Mouse (Mus musculus) lung, adult 2 months (tissue): ENCODE data around the gene Ndufs2. TPM values are rescaled to one million over a fixed set of nuclear protein-coding genes. Genes with fewer than 3 reads are reported as not detected.

Experiments used
- DNase-seq: peaks from one replicate; pipeline ENCODE4 v3.0.0; 2022
- H3K4me1 ChIP-seq: fragments of 200-500 bp; 2 replicates; pipeline ENCODE4 v1.6.1; 2011; ENCODE audit warnings: low read length; ENCODE audit not compliant: control insufficient read depth, insufficient read depth
- H3K4me3 ChIP-seq: fragments of 200-500 bp; replicated peaks from 2 replicates; pipeline ENCODE3; 2011; ENCODE audit warnings: low read depth, mild to moderate bottlenecking, control low read depth, low read length; ENCODE audit errors: extremely low read depth
- CTCF ChIP-seq: fragments of 200-500 bp; IDR thresholded peaks from 2 replicates; pipeline ENCODE4 v1.5.1; 2011; ENCODE audit warnings: mild to moderate bottlenecking, low read length, control low read depth; ENCODE audit not compliant: insufficient read depth
- POLR2A ChIP-seq: fragments of 200-500 bp; IDR thresholded peaks from 2 replicates; pipeline ENCODE4 v1.6.1; 2011; ENCODE audit warnings: low read depth, mild to moderate bottlenecking, control low read depth, low read length, borderline replicate concordance; ENCODE audit errors: extremely low read depth
- WGBS: fragments of 180-500 bp; shearing (Covaris S2); methylation state at CpG from one replicate; pipeline ENCODE4 v1.1.7; 2018; 5-methylcytosine and 5-hydroxymethylcytosine counted together
- polyA plus RNA-seq: library from polyadenylated mRNA; depleted of rRNA; stranded (reverse); fragments of >200 nt; gene quantifications from 2 replicates; pipeline ENCODE4 v1.2.3, GENCODE M21; 2012

Gene Ndufs2
- polyA plus RNA-seq, 1 experiment = 118 TPM

- no peak for DNase-seq
- H3K4me1 ChIP-seq = peaks cover 7% of the 10 kb centered on the region
- no peak overlapping the region for H3K4me3 ChIP-seq
- TF ChIP-seq CTCF (no peak), POLR2A (no peak)
- WGBS = 88% methylated on average over 19 of the region's 19 CpGs
Measured at GRCm38 (mm10) chr1:171286517-171286916, 35.3 kb upstream of the Ndufs2 start.

DNA sequence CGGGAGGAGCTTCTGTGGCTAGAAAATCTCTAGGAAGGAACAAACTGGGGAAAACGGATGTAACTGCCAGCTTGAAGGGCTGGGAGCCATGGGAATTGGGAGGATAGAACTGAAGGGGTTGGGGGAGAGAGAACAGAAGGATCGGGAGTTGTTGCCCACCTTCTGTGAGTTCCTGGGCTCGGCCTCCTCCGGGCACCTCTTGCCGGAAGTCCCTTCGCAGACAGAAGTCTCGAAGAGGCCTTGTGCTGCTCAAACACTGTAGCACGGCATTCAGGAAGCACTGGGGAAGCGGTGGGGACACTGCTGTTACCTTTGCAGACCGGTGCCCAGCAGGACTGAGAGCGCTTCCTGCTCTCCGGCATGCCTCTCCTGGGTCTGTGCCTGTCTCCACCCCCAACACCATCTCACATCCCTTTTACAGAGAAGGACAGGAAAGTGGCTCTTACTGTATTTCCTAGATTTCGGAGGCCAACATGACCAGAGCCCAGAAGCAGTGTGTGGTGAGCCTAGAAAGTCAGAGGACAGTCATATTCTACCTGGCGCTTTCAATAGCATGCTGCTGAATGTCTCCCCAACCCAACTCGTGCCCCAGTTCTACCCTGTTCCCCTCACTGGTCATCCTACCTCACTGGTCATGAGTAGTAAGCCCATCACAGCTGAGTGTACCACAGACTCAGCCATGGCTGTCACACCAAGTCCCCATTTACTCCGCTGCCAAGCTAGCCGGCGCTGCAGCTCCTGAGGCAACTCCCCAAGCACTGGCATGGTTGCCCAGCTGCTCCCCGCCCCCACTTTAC is 34.1 kb upstream of the Ndufs2 start:
- DNase-seq = no peak
- WGBS = 75% methylated on average over 20 of the region's 20 CpGs
- no peak for TF ChIP-seq CTCF
- no peak for TF ChIP-seq POLR2A
- Histone ChIP-seq H3K4me1 (peaks cover 9% of the 10 kb centered on the region), H3K4me3 (no peak overlapping the region)

DNA sequence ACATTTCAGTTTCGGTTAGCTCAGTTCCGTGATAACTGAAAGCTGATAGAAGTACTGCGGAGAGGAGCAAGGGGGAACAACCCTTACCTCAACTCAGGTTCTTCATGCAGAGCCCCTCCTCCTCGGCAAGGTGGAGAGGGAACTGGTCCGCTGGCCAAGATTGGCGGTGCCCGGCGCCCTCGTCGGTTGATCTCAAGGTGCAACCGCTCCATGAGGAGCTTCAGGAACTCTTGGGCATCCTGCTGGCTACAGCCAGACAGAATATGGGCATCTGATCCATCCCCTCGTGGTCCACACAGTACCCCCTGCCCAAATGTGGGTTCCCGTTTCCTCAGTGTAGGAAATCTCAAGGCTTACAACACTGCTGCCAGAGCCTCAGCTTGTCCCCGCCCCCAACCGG is 33.3 kb upstream of the Ndufs2 start:
- TF ChIP-seq CTCF = no peak
- TF ChIP-seq POLR2A = no peak
- Histone ChIP-seq H3K4me1 (peaks cover 13% of the 10 kb centered on the region), H3K4me3 (no peak overlapping the region)
- WGBS = 86% methylated on average over 15 of the region's 15 CpGs
- no peak for DNase-seq

- DNase-seq = no peak
- TF ChIP-seq CTCF (no peak), POLR2A (no peak)
- WGBS = 88% methylated on average over 18 of the region's 18 CpGs
- Histone ChIP-seq H3K4me1 (peaks cover 13% of the 10 kb centered on the region), H3K4me3 (no peak overlapping the region)
Measured at GRCm38 (mm10) chr1:171283188-171284160, 32.3 kb upstream of the Ndufs2 start.

- no peak overlapping the region for H3K4me3 ChIP-seq
- no peak for DNase-seq
- 67% methylated on average over 18 of the region's 18 CpGs for WGBS
Measured at GRCm38 (mm10) chr1:171282086-171282805, 31.1 kb upstream of the Ndufs2 start.

DNA sequence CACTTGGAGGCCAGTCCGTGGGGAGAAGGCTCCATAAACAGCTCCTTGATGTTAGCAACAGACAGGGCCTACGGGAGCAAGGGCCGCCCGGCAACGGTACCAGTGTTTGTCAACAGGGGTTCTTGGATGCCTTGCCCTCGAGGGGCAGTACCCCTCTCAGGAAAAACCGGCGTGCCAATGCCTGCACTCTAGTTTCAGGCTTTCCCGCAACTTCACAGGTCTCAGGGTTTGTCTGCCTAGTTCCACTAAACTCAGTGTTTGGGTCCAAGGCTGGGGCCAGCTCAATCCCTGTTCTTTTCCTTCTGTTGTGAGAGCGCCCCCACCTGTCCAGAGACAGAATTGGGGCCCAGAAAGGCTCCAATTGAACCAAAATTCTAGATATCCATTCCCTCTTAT is 30.3 kb upstream of the Ndufs2 start:
- Histone ChIP-seq H3K4me1 (peaks cover 9% of the 10 kb centered on the region), H3K4me3 (peak overlapping the region; percentile 76)
- peak; percentile 53 for TF ChIP-seq CTCF
- 0 out of 2 replicates have a peak, but pooled peaks have one; percentile 6 for TF ChIP-seq POLR2A
- no peak for DNase-seq
- 1% methylated on average over 10 of the region's 10 CpGs for WGBS

More at GRCm38 (mm10) chr1:171282086-171282805, 31.1 kb upstream of the Ndufs2 start:
- peaks cover 9% of the 10 kb centered on the region for H3K4me1 ChIP-seq
- no peak for TF ChIP-seq CTCF
- TF ChIP-seq POLR2A = no peak

DNA sequence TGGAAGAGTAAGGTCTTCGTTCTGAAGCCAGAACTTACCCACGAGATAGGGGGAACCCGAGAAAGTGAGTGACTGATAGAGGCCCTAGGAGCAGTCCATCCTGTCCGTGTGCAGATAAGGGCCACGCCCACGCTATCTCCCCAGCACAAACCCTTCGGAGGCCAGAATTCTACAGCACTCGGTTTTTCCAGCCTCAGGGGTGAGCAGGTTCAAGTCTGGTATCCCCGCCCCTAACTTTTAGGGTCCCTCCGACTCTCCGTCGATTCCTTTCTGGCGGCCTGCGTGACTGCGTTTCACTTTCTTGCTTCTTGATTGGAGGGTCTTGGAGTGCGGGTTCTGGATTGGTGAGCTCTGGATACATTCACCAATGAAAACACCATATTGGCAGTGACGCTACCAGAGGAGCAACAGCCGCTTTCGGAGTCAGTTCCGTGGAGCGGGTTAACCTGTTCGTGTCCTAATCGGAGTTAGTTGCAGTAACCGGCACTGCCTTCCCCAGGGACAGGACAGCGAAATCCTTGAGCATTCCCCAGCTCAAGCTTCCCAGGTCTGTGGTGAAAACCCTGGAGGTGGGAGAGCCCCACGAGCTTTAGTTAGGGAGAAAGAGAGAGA is 29.8 kb upstream of the Ndufs2 start, which contains the start of gene Ppox:
Gene Ppox (minus strand): TSS at position 271 of the 612 bp plus-strand sequence.
- Histone ChIP-seq H3K4me1 (peaks cover 9% of the 10 kb centered on the region), H3K4me3 (peak within 1 kb of the TSS; percentile 91)
- peak; percentile 90 for DNase-seq
- TF ChIP-seq CTCF (no peak), POLR2A (peak; percentile 34; the same call in 1 of the 2 replicates)
- under 1% methylated on average over 26 of the region's 26 CpGs for WGBS

GRCm38 (mm10) chr1:171280250-171280915 is 29.2 kb upstream of the Ndufs2 start:
- DNase-seq = no peak
- TF ChIP-seq CTCF (no peak), POLR2A (no peak)
- WGBS = 2% methylated on average over 25 of the region's 25 CpGs

More at GRCm38 (mm10) chr1:171280250-171280915, 29.2 kb upstream of the Ndufs2 start:
- H3K4me3 ChIP-seq = peak overlapping the region; percentile 91
- H3K4me1 ChIP-seq = peaks cover 9% of the 10 kb centered on the region
